ENCODE assay signal across 10 mouse cellular contexts in genomic region chr1:181769392-181769791, GRCm38 (mm10).
DNase-seq lines count a peak whose midpoint lies in the region; ATAC-seq and TF ChIP-seq lines count a peak whose summit lies in the region.
"Had no signal": no experiment of that assay in that cellular context is flagged by ENCODE, and none has a peak within 500 bp of the region (broad histone marks: within the 10 kb centered on the region; RNA-seq: fewer than 3 reads in every experiment).

No protein-coding gene starts in this region.

- 59% methylated on average over 14 of the region's 14 CpGs for WGBS in forebrain, postnatal 0 days
- 66% methylated on average over 14 of the region's 14 CpGs for WGBS in forebrain, embryonic 14.5 days
- 63% methylated on average over 14 of the region's 14 CpGs for WGBS in liver, embryonic 14.5 days (ENCODE audit: insufficient replicate concordance)

- no peak overlapping the region for H3K4me3 ChIP-seq in forebrain, postnatal 0 days (ENCODE audit: low read depth, low read length)
- no peak overlapping the region for H3K4me3 ChIP-seq in forebrain, embryonic 14.5 days (ENCODE audit: low read depth, low read length)
- H3K4me3 ChIP-seq in liver, embryonic 14.5 days (ENCODE audit: insufficient read depth in 1 of 2, low read depth in 2 of 2, low read length in 2 of 2): no peak overlapping the region
- no peak overlapping the region for H3K4me3 ChIP-seq in E14TG2a.4 (replicated peaks; ENCODE audit: low read length)

- TF ChIP-seq EP300 in liver, embryonic 14.5 days (IDR thresholded peaks at IDR 0.05; ENCODE audit: low read depth): no peak

- H3K4me1 ChIP-seq in forebrain, postnatal 0 days (ENCODE audit: insufficient read depth): no peaks in the 10 kb centered on the region
- no peaks in the 10 kb centered on the region for H3K4me1 ChIP-seq in forebrain, embryonic 14.5 days (ENCODE audit: control insufficient read depth, insufficient read depth, low read length)
- H3K4me1 ChIP-seq in liver, embryonic 14.5 days (replicated peaks; ENCODE audit: control insufficient read depth in 2 of 2, insufficient read depth in 2 of 2, low read length in 1 of 2): no peaks in the 10 kb centered on the region
- no peaks in the 10 kb centered on the region for H3K4me1 ChIP-seq in E14TG2a.4 (replicated peaks; ENCODE audit: low read depth, low read length)

- no peaks in the 10 kb centered on the region for H3K9me3 ChIP-seq in forebrain, postnatal 0 days (ENCODE audit: low read length)
- no peaks in the 10 kb centered on the region for H3K9me3 ChIP-seq in forebrain, embryonic 14.5 days (replicated peaks; ENCODE audit: control insufficient read depth, low read length)
- no peaks in the 10 kb centered on the region for H3K9me3 ChIP-seq in liver, embryonic 14.5 days (ENCODE audit: control insufficient read depth, low read length)
- peaks cover 6% of the 10 kb centered on the region; the same call in 1 of the 2 replicates for H3K9me3 ChIP-seq in E14TG2a.4 (ENCODE audit: low read length)

- no peak overlapping the region for H3K4me2 ChIP-seq in forebrain, postnatal 0 days (ENCODE audit: low read depth)
- no peak overlapping the region for H3K4me2 ChIP-seq in forebrain, embryonic 14.5 days (ENCODE audit: low read length)
- H3K4me2 ChIP-seq in liver, embryonic 14.5 days (ENCODE audit: low read depth): no peak overlapping the region

- no peaks in the 10 kb centered on the region for H3K36me3 ChIP-seq in forebrain, postnatal 0 days (ENCODE audit: insufficient read depth)
- H3K36me3 ChIP-seq in forebrain, embryonic 14.5 days (ENCODE audit: control insufficient read depth, insufficient read depth, low read length): no peaks in the 10 kb centered on the region
- no peaks in the 10 kb centered on the region for H3K36me3 ChIP-seq in liver, embryonic 14.5 days (replicated peaks; ENCODE audit: control insufficient read depth, insufficient read depth, low read depth)
- H3K36me3 ChIP-seq in E14TG2a.4 (ENCODE audit: insufficient read depth, low read length): no peaks in the 10 kb centered on the region

- no peak overlapping the region for H3K27ac ChIP-seq in forebrain, postnatal 0 days (ENCODE audit: low read depth, low read length)
- no peak overlapping the region for H3K27ac ChIP-seq in forebrain, embryonic 14.5 days (ENCODE audit: low read depth, low read length)
- no peak overlapping the region for H3K27ac ChIP-seq in liver, embryonic 14.5 days

- no peaks in the 10 kb centered on the region for H3K27me3 ChIP-seq in forebrain, postnatal 0 days (ENCODE audit: insufficient read depth, low read length)
- H3K27me3 ChIP-seq in forebrain, embryonic 14.5 days (replicated peaks; ENCODE audit: control insufficient read depth, insufficient read depth, low read length): no peaks in the 10 kb centered on the region
- H3K27me3 ChIP-seq in liver, embryonic 14.5 days (ENCODE audit: control insufficient read depth, insufficient read depth, low read length): no peaks in the 10 kb centered on the region
- H3K27me3 ChIP-seq in E14TG2a.4 (ENCODE audit: insufficient read depth, low read length): peaks cover 9% of the 10 kb centered on the region

- ATAC-seq in forebrain, postnatal 0 days: no peak
- ATAC-seq in forebrain, embryonic 14.5 days: no peak
- no peak for ATAC-seq in liver, embryonic 14.5 days (ENCODE audit: insufficient read depth)

- no peak for DNase-seq in forebrain, postnatal 0 days
- DNase-seq in forebrain, embryonic 14.5 days (ENCODE audit: low spot score): no peak
- no peak for DNase-seq in liver, embryonic 14.5 days (ENCODE audit: low read depth in 3 of 3, low spot score in 3 of 3)
- no peak for DNase-seq in liver
- DNase-seq in embryo, embryonic 11 days: peak; percentile 41
- no peak for DNase-seq in adrenal gland, adult 2 months
- DNase-seq in adrenal gland, adult (ENCODE audit: inconsistent age in 2 of 2, low spot score in 1 of 2): no peak
- DNase-seq: heart, postnatal 36 days; layer of hippocampus, adult 9-11 months had no signal

- H3K9ac ChIP-seq in forebrain, postnatal 0 days: no peak overlapping the region
- no peak overlapping the region for H3K9ac ChIP-seq in forebrain, embryonic 14.5 days (ENCODE audit: low read length)
- no peak overlapping the region for H3K9ac ChIP-seq in liver, embryonic 14.5 days (replicated peaks)

- peak; percentile 47 for TF ChIP-seq CTCF in forebrain, postnatal 0 days (IDR thresholded peaks at IDR 0.05; ENCODE audit: low read depth)
- peak; percentile 59 for TF ChIP-seq CTCF in liver, embryonic 14.5 days (IDR thresholded peaks at IDR 0.05; ENCODE audit: low read depth)
- TF ChIP-seq CTCF in E14TG2a.4 (conservative IDR thresholded peaks at IDR 0.05; ENCODE audit: low read length): peak; percentile 91
